Mouse (Mus musculus): ENCODE measurements at regions not wholly inside any gene's neighbourhood (a gene's known extent, or its start where the extent isn't known, plus 50 kb on each side); places are given as distances from the start of the nearest gene placed in this dataset.

DNA sequence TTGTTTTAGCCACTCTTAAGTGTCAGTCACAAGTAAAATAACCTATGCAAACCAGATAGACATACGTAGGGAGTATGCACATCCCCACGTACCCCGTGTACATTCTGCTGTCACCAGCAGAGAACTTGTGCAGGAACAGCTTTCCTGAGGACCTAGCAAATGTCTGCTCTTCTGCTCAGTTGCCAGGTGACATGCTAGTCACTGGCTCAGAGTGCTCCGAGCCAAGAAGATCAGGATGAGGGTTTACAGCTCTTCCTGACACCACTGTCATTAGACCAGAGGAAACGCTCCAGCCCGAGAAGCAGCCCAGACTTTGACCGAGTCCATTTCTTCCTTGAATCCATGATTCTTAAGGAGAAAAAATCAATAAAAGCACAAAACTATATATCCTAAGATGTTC is 115.5 kb upstream of the Lpp start:
- 82% methylated on average over 7 of the region's 7 CpGs for WGBS
- Histone ChIP-seq H3K4me1 (replicated peaks; ENCODE audit: control insufficient read depth, insufficient read depth, low read length) (no peaks in the 10 kb centered on the region), H3K4me3 (ENCODE audit: low read depth, low read length) (no peak overlapping the region), H3K9me3 (ENCODE audit: control insufficient read depth, low read length) (no peaks in the 10 kb centered on the region), H3K27me3 (replicated peaks; ENCODE audit: control insufficient read depth, insufficient read depth, low read length) (no peaks in the 10 kb centered on the region), H3K9ac (ENCODE audit: low read depth, low read length) (no peak overlapping the region), H3K27ac (ENCODE audit: low read depth, low read length) (no peak overlapping the region), H3K4me2 (no peak overlapping the region), H3K36me3 (ENCODE audit: control insufficient read depth, insufficient read depth, low read length) (no peaks in the 10 kb centered on the region)
- DNase-seq (ENCODE audit: low spot score): no peak
- ATAC-seq (replicated peaks; ENCODE audit: low FRiP score): no peak

DNA sequence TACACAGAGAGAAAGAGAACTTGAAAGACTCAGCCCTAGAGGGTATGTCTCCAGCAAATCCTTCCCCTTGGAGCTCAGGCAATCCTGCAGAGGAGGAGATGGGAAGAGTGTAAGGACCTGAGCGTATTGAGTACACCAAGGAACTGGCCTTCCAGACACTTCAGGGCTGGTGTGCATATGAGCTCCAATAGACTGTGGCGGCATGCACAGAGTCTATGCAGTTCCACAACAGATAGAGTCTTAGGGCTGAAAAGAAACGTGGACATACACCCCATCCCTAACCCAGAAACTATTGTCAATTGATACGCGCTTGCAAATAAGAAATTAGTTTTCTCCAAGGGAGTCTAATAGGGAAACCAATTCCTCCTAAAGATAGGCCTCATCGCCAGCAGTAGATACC is 130.6 kb upstream of the Lpp start:
- Histone ChIP-seq H3K4me3 (ENCODE audit: low read depth, low read length) (no peak overlapping the region), H3K4me2 (no peak overlapping the region), H3K27me3 (replicated peaks; ENCODE audit: control insufficient read depth, insufficient read depth, low read length) (no peaks in the 10 kb centered on the region), H3K9ac (ENCODE audit: low read depth, low read length) (no peak overlapping the region), H3K4me1 (replicated peaks; ENCODE audit: control insufficient read depth, insufficient read depth, low read length) (no peaks in the 10 kb centered on the region), H3K36me3 (ENCODE audit: control insufficient read depth, insufficient read depth, low read length) (no peaks in the 10 kb centered on the region), H3K9me3 (ENCODE audit: control insufficient read depth, low read length) (no peaks in the 10 kb centered on the region), H3K27ac (ENCODE audit: low read depth, low read length) (no peak overlapping the region)
- ATAC-seq (replicated peaks; ENCODE audit: low FRiP score) (no peak), DNase-seq (ENCODE audit: low spot score) (no peak)
- 89% methylated on average over 6 of the region's 6 CpGs for WGBS

- DNase-seq (ENCODE audit: low spot score): no peak
- Histone ChIP-seq H3K4me3 (ENCODE audit: low read depth, low read length) (no peak overlapping the region), H3K27me3 (replicated peaks; ENCODE audit: control insufficient read depth, insufficient read depth, low read length) (no peaks in the 10 kb centered on the region), H3K4me2 (no peak overlapping the region), H3K9me3 (ENCODE audit: control insufficient read depth, low read length) (no peaks in the 10 kb centered on the region), H3K36me3 (ENCODE audit: control insufficient read depth, insufficient read depth, low read length) (no peaks in the 10 kb centered on the region), H3K27ac (ENCODE audit: low read depth, low read length) (no peak overlapping the region), H3K9ac (ENCODE audit: low read depth, low read length) (no peak overlapping the region), H3K4me1 (replicated peaks; ENCODE audit: control insufficient read depth, insufficient read depth, low read length) (no peaks in the 10 kb centered on the region)
- 79% methylated on average over 3 of the region's 3 CpGs for WGBS
- ATAC-seq (replicated peaks; ENCODE audit: low FRiP score): no peak
Measured at GRCm38 (mm10) chr16:24259711-24260230, 133.5 kb upstream of the Lpp start.

DNA sequence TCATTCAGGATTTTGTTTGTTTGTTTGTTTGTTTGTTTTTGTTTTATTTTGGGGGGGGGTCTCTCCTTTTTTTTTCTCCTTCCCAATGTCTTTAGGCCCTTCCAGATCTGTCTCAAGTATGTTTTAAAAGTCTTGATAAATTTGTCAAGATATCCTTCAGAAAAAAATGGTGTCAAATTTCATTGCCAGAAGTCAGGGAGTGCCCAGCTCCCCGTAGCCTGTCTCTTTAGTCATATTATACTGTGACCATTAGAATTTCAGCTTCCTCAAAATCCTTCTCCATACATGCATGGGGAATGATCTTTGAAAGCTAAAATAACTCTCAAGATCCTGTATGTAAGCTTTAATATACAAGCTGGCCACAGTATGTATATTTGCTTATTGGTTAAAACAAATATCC is 134.3 kb upstream of the Lpp start:
- H3K27me3 ChIP-seq (replicated peaks; ENCODE audit: control insufficient read depth, insufficient read depth, low read length): no peaks in the 10 kb centered on the region
- H3K9me3 ChIP-seq (ENCODE audit: control insufficient read depth, low read length): no peaks in the 10 kb centered on the region
- H3K27ac ChIP-seq (ENCODE audit: low read depth, low read length): no peak overlapping the region
- no peaks in the 10 kb centered on the region for H3K4me1 ChIP-seq (replicated peaks; ENCODE audit: control insufficient read depth, insufficient read depth, low read length)
- WGBS: 49% methylated on average over 1 of the region's 1 CpGs
- H3K4me2 ChIP-seq: no peak overlapping the region
- no peak overlapping the region for H3K9ac ChIP-seq (ENCODE audit: low read depth, low read length)
- no peak overlapping the region for H3K4me3 ChIP-seq (ENCODE audit: low read depth, low read length)
- H3K36me3 ChIP-seq (ENCODE audit: control insufficient read depth, insufficient read depth, low read length): no peaks in the 10 kb centered on the region
- DNase-seq (ENCODE audit: low spot score) (no peak), ATAC-seq (replicated peaks; ENCODE audit: low FRiP score) (no peak)

DNA sequence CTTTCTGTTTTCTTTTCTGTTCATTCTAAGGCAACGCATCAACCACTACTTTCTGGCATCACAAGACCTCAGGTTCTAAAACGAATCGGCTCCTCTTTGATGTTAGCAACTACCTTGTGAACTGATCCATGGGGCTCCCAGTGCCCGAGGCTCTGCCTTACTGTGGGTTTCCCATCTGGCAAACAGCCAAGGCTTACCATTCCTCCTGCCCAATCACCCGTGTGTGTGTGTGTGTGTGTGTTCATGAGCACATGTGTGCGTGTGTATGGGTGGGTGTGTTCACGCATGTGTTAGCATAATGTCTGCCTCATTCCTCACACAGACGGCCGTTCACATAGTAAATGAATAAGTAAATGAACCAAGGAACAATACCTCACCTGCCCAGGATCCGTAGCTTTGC is 138.3 kb upstream of the Lpp start:
- Histone ChIP-seq H3K9ac (ENCODE audit: low read depth, low read length) (no peak overlapping the region), H3K36me3 (ENCODE audit: control insufficient read depth, insufficient read depth, low read length) (no peaks in the 10 kb centered on the region), H3K4me1 (replicated peaks; ENCODE audit: control insufficient read depth, insufficient read depth, low read length) (no peaks in the 10 kb centered on the region), H3K27ac (ENCODE audit: low read depth, low read length) (peak overlapping the region; percentile 52; the same call in 1 of the 2 replicates), H3K4me2 (no peak overlapping the region), H3K27me3 (replicated peaks; ENCODE audit: control insufficient read depth, insufficient read depth, low read length) (no peaks in the 10 kb centered on the region), H3K4me3 (ENCODE audit: low read depth, low read length) (no peak overlapping the region), H3K9me3 (ENCODE audit: control insufficient read depth, low read length) (no peaks in the 10 kb centered on the region)
- WGBS: 72% methylated on average over 10 of the region's 10 CpGs
- no peak for DNase-seq (ENCODE audit: low spot score)
- ATAC-seq (replicated peaks; ENCODE audit: low FRiP score): no peak

- no peaks in the 10 kb centered on the region for H3K9me3 ChIP-seq (ENCODE audit: control insufficient read depth, low read length)
- ATAC-seq (replicated peaks; ENCODE audit: low FRiP score) (no peak), DNase-seq (ENCODE audit: low spot score) (no peak)
- no peak overlapping the region for H3K4me3 ChIP-seq (ENCODE audit: low read depth, low read length)
- no peaks in the 10 kb centered on the region for H3K27me3 ChIP-seq (replicated peaks; ENCODE audit: control insufficient read depth, insufficient read depth, low read length)
- H3K4me2 ChIP-seq: no peak overlapping the region
- no peak overlapping the region for H3K9ac ChIP-seq (ENCODE audit: low read depth, low read length)
- no peak overlapping the region for H3K27ac ChIP-seq (ENCODE audit: low read depth, low read length)
- H3K4me1 ChIP-seq (replicated peaks; ENCODE audit: control insufficient read depth, insufficient read depth, low read length): no peaks in the 10 kb centered on the region
- H3K36me3 ChIP-seq (ENCODE audit: control insufficient read depth, insufficient read depth, low read length): no peaks in the 10 kb centered on the region
Measured at GRCm38 (mm10) chr16:24254590-24254989, 138.7 kb upstream of the Lpp start.

DNA sequence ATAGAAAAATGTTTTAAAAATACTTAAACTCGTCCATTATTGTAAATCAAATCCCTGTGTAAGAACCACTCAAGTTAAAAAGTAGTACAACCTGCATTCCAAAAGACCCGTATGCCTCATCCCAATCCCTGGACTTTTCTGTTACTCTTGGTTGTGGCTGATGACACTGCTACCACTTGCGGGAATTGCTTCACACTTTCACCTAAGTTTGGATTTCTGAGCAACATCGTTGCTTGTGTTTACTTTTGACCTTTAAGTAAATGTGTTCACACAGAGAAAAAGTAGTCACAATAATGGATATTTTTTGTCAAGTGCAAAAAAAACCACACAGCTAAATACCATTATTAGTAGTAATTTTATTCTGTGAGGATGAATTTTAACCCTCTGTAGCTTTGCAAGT is 139.2 kb upstream of the Lpp start:
- no peak for DNase-seq (ENCODE audit: low spot score)
- no peak overlapping the region for H3K4me2 ChIP-seq

DNA sequence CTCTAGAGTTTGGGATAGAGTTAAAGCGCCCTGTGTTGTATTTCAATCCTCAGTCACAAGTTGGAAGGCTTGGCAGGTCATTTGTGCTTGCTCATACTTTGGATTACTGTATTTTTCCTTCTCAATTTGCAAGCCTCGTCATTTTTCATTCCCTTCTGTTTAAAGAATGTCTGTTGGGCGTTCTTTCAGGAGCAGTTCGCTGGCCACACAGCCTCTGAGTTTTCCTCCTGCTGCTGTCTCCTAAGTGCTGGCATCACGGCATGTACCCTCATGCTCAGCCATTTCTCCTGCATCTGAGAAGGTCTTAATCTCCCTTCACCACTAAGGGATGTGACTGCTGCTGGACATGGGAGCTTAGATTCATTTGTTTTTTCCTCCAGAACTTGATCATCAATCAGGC is 146.0 kb upstream of the Lpp start:
- Histone ChIP-seq H3K4me3 (ENCODE audit: low read depth, low read length) (no peak overlapping the region), H3K36me3 (ENCODE audit: control insufficient read depth, insufficient read depth, low read length) (no peaks in the 10 kb centered on the region), H3K9me3 (ENCODE audit: control insufficient read depth, low read length) (no peaks in the 10 kb centered on the region), H3K27ac (ENCODE audit: low read depth, low read length) (no peak overlapping the region), H3K27me3 (replicated peaks; ENCODE audit: control insufficient read depth, insufficient read depth, low read length) (no peaks in the 10 kb centered on the region), H3K9ac (ENCODE audit: low read depth, low read length) (no peak overlapping the region), H3K4me2 (no peak overlapping the region), H3K4me1 (replicated peaks; ENCODE audit: control insufficient read depth, insufficient read depth, low read length) (no peaks in the 10 kb centered on the region)
- ATAC-seq (replicated peaks; ENCODE audit: low FRiP score) (no peak), DNase-seq (ENCODE audit: low spot score) (no peak)
- 71% methylated on average over 5 of the region's 5 CpGs for WGBS

More for the DNA sequence above, 139.2 kb upstream of the Lpp start:
- no peaks in the 10 kb centered on the region for H3K9me3 ChIP-seq (ENCODE audit: control insufficient read depth, low read length)
- H3K4me3 ChIP-seq (ENCODE audit: low read depth, low read length): no peak overlapping the region
- no peak for ATAC-seq (replicated peaks; ENCODE audit: low FRiP score)
- no peaks in the 10 kb centered on the region for H3K27me3 ChIP-seq (replicated peaks; ENCODE audit: control insufficient read depth, insufficient read depth, low read length)
- H3K9ac ChIP-seq (ENCODE audit: low read depth, low read length): no peak overlapping the region
- H3K36me3 ChIP-seq (ENCODE audit: control insufficient read depth, insufficient read depth, low read length): no peaks in the 10 kb centered on the region
- H3K4me1 ChIP-seq (replicated peaks; ENCODE audit: control insufficient read depth, insufficient read depth, low read length): no peaks in the 10 kb centered on the region
- WGBS: 71% methylated on average over 4 of the region's 4 CpGs
- no peak overlapping the region for H3K27ac ChIP-seq (ENCODE audit: low read depth, low read length)

DNA sequence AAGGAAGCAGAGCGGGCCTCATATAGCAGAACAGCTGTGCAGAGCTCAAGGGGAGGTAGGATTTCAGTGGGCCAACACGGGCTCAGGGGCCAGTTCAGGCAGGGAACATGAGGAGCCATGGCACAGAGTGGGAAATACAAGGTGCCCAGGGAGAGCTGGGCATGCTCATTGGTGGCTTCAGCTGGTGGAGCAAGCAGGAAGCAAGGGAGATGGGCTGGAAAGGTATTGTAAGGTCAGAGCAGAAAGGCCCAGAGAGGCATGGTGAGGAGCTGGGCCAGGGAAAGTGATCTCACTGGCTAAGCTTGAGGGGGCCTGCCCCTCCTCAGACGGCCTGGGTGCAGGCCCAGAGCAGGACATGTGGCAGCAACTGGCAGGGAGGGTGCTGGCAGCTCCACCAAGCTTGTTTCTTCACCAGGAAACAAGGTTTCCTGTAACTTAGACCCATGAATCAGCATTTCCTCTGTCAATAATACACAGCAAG is 155.2 kb upstream of the Lpp start:
- Histone ChIP-seq H3K9me3 (ENCODE audit: control insufficient read depth, low read length) (no peaks in the 10 kb centered on the region), H3K9ac (ENCODE audit: low read depth, low read length) (no peak overlapping the region), H3K4me3 (ENCODE audit: low read depth, low read length) (no peak overlapping the region), H3K27ac (ENCODE audit: low read depth, low read length) (no peak overlapping the region), H3K27me3 (replicated peaks; ENCODE audit: control insufficient read depth, insufficient read depth, low read length) (no peaks in the 10 kb centered on the region), H3K36me3 (ENCODE audit: control insufficient read depth, insufficient read depth, low read length) (no peaks in the 10 kb centered on the region), H3K4me2 (no peak overlapping the region), H3K4me1 (replicated peaks; ENCODE audit: control insufficient read depth, insufficient read depth, low read length) (no peaks in the 10 kb centered on the region)
- no peak for DNase-seq (ENCODE audit: low spot score)
- WGBS: 65% methylated on average over 3 of the region's 3 CpGs
- no peak for ATAC-seq (replicated peaks; ENCODE audit: low FRiP score)
